Mouse (Mus musculus) hindbrain, embryonic 11.5 days (tissue): ENCODE data around the gene Fam49a. TPM values are rescaled to one million over a fixed set of nuclear protein-coding genes. Genes with fewer than 3 reads are reported as not detected.

ENCODE experiments used
- ATAC-seq: fragments of 200-750 bp; cut with Nextera tagmentation; 2 replicates; pipeline ENCODE4 v1.8.0; 2017; ENCODE audit warnings: mild to moderate bottlenecking, moderate TSS enrichment, moderate library complexity; ENCODE audit not compliant: low FRiP score
- DNase-seq: peaks from one replicate; pipeline ENCODE4 v3.0.0-alpha.2; 2015; ENCODE audit warnings: low spot score
- H3K27ac ChIP-seq: fragments of 300-500 bp; sonication (generic); 2 replicates; pipeline ENCODE4 v1.5.1; 2014; ENCODE audit warnings: mild to moderate bottlenecking, low read depth, low read length
- H3K27me3 ChIP-seq: fragments of 300-500 bp; sonication (generic); 2 replicates; pipeline ENCODE4 v1.6.1; 2014; ENCODE audit warnings: mild to moderate bottlenecking, low read length, moderate library complexity, mixed read lengths; ENCODE audit not compliant: control insufficient read depth, insufficient read depth
- H3K36me3 ChIP-seq: fragments of 300-500 bp; sonication (generic); 2 replicates; pipeline ENCODE4 v1.6.1; 2014; ENCODE audit warnings: mild to moderate bottlenecking, low read length, moderate library complexity, mixed read lengths; ENCODE audit not compliant: control insufficient read depth, insufficient read depth
- H3K4me1 ChIP-seq: fragments of 300-500 bp; sonication (generic); replicated peaks from 2 replicates; pipeline ENCODE4 v1.6.1; 2014; ENCODE audit warnings: low read length, mixed read lengths; ENCODE audit not compliant: control insufficient read depth, insufficient read depth
- H3K4me2 ChIP-seq: fragments of 300-500 bp; sonication (generic); replicated peaks from 2 replicates; pipeline ENCODE4 v1.6.1; 2014; ENCODE audit warnings: mild to moderate bottlenecking, low read depth, low read length
- H3K4me3 ChIP-seq: fragments of 300-500 bp; sonication (generic); 2 replicates; pipeline ENCODE4 v1.5.1; 2014; ENCODE audit warnings: low read depth, low read length
- H3K9ac ChIP-seq: fragments of 300-500 bp; sonication (generic); 2 replicates; pipeline ENCODE4 v1.6.1; 2014; ENCODE audit warnings: low read depth, low read length
- H3K9me3 ChIP-seq: fragments of 300-500 bp; sonication (generic); 2 replicates; pipeline ENCODE4 v1.6.1; 2016; ENCODE audit warnings: low read length; ENCODE audit not compliant: control insufficient read depth
- WGBS: fragments of 180-500 bp; shearing (Covaris S2); extraction: QIAGEN DNeasy Blood & Tissue Kit; methylation state at CpG from one replicate; pipeline ENCODE4 v1.1.7; 2014; 5-methylcytosine and 5-hydroxymethylcytosine counted together
- polyA plus RNA-seq: library from polyadenylated mRNA; unstranded; fragments of >200 nt; fragmentation: Nextera tagmentation; extraction: Ambion mirVana; gene quantifications from 2 replicates; pipeline ENCODE4 v1.2.1, GENCODE M21; 2014

Fam49a gene
- polyA plus RNA-seq, 1 experiment from 2014 or later = 24.1 TPM

DNA sequence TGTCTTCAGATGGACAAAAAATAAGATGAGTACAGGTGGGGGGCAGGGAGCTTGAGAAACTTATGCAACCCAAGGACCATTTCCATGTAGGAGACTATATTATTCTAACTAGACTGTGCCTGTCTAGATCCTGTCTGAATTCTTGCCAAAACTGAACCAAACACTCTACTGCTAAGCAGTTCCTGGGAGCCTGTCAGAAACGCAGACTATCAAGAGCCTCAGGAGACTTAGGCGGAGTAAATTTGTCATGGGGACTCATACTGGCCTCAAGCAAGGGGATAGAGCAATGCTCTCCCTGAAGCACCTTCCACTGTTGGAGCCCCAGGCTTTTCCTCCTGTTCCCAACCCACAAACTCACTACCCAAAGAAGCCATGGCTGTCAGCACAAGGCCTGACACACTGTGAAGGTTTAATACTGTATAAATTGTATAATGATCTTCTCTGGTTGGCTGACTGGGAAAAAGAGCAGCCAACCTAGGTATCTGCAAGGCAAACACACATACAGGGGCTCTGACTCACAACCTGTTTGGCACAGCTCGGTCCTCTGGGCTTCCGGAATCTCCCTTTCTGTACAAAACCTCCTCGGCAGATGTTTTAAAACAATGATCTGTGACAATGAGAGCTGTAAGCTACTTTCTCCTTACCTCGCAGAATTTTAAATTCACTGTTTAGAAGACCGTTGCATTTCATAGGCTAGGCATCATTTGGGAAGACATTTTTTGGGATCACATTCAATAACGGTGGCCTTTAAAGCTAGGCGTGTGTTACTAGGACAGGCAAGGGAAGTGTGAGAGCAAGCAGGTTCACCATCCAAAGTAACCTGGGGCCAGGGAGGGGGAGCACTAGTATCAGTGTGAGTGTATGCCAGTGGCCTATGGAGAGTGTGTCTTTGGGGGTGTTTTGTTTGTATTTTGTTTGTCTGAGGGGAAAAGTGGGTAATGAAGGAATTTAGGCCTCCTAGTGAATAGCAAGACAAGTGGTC, 669 bp upstream of the Fam49a start:
- H3K27ac ChIP-seq = no peak overlapping the region
- DNase-seq (no peak), ATAC-seq (peak; percentile 49)
- no peaks in the 10 kb centered on the region for H3K27me3 ChIP-seq
- 72% methylated on average over 9 of the region's 9 CpGs for WGBS
- H3K4me2 ChIP-seq = peak overlapping the region; percentile 66; the same call in 1 of the 2 replicates
- no peaks in the 10 kb centered on the region for H3K9me3 ChIP-seq
- H3K36me3 ChIP-seq = no peaks in the 10 kb centered on the region
- no peak overlapping the region for H3K9ac ChIP-seq
- H3K4me1 ChIP-seq = peaks cover 4% of the 10 kb centered on the region; the same call in 1 of the 2 replicates
- H3K4me3 ChIP-seq = no peak overlapping the region

DNA sequence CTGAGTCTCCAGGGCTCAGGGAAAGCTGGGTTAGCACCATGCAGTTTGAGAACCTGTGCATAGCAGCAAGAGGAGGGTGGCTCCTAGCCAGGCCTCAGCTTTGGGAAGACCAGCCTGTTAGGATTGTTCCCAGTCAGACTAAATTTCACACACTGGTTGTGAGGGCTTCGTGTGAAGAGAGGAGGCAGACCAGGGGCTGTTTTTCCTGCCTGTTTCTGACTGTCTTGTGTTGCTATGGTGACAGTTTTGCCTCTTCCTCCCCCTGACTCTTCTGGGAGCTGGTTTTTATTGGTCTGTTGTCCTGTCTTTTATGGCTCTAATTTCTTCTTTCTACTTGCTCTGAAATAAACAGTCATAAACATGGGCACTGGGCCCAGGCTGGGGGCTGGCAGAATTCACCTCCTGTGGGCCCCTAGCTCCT, 1.4 kb downstream of the Fam49a start:
- ATAC-seq (peak; percentile 22; the same call in 1 of the 2 replicates), DNase-seq (peak; percentile 30)
- no peaks in the 10 kb centered on the region for H3K27me3 ChIP-seq
- peaks cover 4% of the 10 kb centered on the region; the same call in 1 of the 2 replicates for H3K4me1 ChIP-seq
- no peak overlapping the region for H3K9ac ChIP-seq
- H3K9me3 ChIP-seq = no peaks in the 10 kb centered on the region
- no peaks in the 10 kb centered on the region for H3K36me3 ChIP-seq
- peak overlapping the region; percentile 66; the same call in 1 of the 2 replicates for H3K4me2 ChIP-seq
- WGBS = 0% methylated on average over 1 of the region's 1 CpGs
- H3K4me3 ChIP-seq = 0 out of 2 replicates have a peak overlapping the region, but pooled peaks have one; percentile 64
- H3K27ac ChIP-seq = no peak overlapping the region

DNA sequence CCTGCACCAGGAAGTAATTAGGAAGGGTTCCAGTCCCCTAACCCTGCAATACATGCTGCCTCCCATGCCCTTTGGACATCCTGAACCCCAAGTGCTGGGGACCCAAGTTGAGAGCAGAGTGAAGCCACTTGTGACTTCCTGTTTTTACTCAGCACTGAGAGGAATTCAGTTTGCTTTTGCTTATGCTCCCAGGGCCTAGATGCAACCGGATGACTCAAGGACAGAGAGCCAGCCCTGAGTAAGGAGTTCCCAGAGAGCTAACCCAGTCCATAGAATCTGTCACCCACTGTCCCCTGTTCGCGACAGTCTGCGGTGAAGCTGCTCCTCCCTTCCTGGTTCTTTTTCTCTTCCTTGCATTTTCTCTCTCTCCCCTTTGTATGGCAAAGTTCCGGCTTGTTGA, 2.2 kb downstream of the Fam49a start:
- H3K4me1 ChIP-seq = peaks cover 4% of the 10 kb centered on the region; the same call in 1 of the 2 replicates
- H3K4me2 ChIP-seq = no peak overlapping the region
- H3K4me3 ChIP-seq = no peak overlapping the region
- no peak for ATAC-seq
- H3K36me3 ChIP-seq = no peaks in the 10 kb centered on the region
- no peak overlapping the region for H3K9ac ChIP-seq
- no peaks in the 10 kb centered on the region for H3K27me3 ChIP-seq
- no peak for DNase-seq
- no peak overlapping the region for H3K27ac ChIP-seq
- 81% methylated on average over 5 of the region's 5 CpGs for WGBS
- H3K9me3 ChIP-seq = no peaks in the 10 kb centered on the region

DNA sequence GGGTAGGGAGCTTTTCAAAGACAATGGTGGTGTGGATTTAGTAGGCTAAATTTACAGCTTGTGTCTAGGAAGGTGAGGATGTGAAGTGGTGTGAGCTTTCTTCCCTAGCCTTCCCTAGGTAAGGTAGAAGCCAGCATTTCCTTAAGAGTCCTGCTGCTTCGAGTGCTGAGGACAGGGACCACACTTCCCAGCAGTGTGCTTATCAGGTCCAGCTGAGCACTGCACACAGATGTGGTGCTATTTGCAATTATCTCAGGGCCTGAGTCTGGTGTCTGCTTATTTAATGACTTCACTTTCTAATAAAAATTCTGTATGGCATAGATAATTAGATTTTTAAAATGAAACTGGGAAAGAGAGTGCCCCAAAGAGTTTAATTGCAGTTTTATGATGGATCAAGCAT, 4.6 kb downstream of the Fam49a start:
- no peak overlapping the region for H3K4me3 ChIP-seq
- 61% methylated on average over 1 of the region's 1 CpGs for WGBS
- ATAC-seq (no peak), DNase-seq (no peak)
- H3K4me2 ChIP-seq = no peak overlapping the region
- H3K9ac ChIP-seq = no peak overlapping the region
- no peaks in the 10 kb centered on the region for H3K36me3 ChIP-seq
- H3K4me1 ChIP-seq = peaks cover 4% of the 10 kb centered on the region; the same call in 1 of the 2 replicates
- H3K27me3 ChIP-seq = no peaks in the 10 kb centered on the region
- no peaks in the 10 kb centered on the region for H3K9me3 ChIP-seq
- no peak overlapping the region for H3K27ac ChIP-seq

DNA sequence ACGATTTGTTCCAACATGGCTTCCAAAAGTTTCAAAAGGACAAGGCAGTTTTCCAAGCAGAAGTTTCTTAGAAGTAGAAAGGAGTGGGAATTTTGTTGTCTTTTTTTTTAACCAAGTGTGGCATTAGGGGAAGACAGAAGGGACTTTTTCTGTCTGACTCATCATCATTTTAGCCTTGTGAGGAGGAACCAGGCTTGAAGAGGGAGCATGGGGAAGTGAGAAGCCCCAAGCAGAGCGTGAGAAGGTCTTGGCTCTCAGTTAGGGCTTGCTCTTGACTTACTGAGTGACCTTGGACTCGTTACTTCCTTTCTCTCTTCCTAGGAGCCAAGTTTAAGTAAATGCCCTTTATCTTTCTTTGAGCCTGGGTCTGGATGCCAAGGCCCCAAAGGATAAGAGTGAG, 8.6 kb downstream of the Fam49a start:
- H3K9ac ChIP-seq = no peak overlapping the region
- no peaks in the 10 kb centered on the region for H3K27me3 ChIP-seq
- 87% methylated on average over 3 of the region's 3 CpGs for WGBS
- DNase-seq = no peak
- no peak overlapping the region for H3K4me2 ChIP-seq
- H3K4me3 ChIP-seq = no peak overlapping the region
- no peaks in the 10 kb centered on the region for H3K36me3 ChIP-seq
- H3K27ac ChIP-seq = no peak overlapping the region
- H3K9me3 ChIP-seq = no peaks in the 10 kb centered on the region
- H3K4me1 ChIP-seq = no peaks in the 10 kb centered on the region
- ATAC-seq = no peak

DNA sequence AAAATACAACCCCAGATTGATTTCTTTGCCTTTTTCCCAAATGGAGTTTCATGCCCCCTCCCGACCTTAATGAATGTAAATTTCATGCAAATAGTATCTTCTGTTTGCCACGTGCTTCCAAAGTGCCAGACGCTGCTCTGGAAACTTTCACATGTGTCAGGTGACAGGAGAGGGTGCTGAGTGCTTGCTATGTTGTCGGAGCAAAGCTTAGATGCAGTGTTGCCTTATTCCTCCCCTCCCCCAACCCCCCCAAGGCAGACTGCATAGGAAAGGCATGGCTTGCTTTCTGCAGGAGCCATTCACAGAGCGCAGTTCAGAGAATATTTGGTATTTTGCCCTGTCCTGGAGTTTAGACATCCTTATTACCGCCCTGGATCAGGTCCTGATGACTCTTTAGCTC, 12.2 kb downstream of the Fam49a start:
- H3K9ac ChIP-seq = no peak overlapping the region
- no peaks in the 10 kb centered on the region for H3K9me3 ChIP-seq
- DNase-seq (no peak), ATAC-seq (no peak)
- no peaks in the 10 kb centered on the region for H3K4me1 ChIP-seq
- H3K4me2 ChIP-seq = no peak overlapping the region
- no peaks in the 10 kb centered on the region for H3K27me3 ChIP-seq
- no peaks in the 10 kb centered on the region for H3K36me3 ChIP-seq
- H3K27ac ChIP-seq = no peak overlapping the region
- H3K4me3 ChIP-seq = no peak overlapping the region
- 23% methylated on average over 6 of the region's 6 CpGs for WGBS

DNA sequence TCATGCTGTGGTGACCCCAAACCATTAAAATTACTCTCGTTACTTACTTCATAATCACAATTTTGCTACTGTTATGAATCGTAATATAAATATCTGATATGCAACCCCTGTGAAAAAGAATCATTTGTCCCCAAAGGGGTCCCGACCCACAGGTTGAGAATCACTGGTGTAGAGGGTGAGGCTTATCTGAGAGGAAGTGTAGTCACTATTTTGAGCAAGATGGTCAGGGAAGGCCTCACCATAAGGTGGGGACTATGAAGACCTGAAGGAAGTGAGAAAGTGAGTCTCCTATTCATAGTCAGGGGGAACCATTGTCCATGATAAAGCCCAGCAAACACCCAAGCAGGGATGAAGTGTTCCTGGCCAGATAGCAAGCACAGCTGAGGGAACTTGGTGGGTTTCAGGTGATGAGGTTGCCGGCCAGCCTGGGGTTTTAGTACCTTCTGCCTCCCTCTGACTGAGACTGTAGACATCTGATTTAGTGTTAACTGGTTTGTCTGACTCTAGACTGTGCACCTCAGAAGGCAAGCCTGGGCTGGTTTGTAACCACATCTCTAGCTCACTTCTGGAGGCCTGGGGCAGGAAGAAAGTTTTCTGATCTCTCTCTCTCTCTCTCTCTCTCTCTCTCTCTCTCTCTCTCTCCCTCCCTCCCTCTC, 13.3 kb downstream of the Fam49a start:
- DNase-seq (no peak), ATAC-seq (no peak)
- Histone ChIP-seq H3K36me3 (no peaks in the 10 kb centered on the region), H3K4me1 (no peaks in the 10 kb centered on the region), H3K27ac (no peak overlapping the region), H3K4me2 (no peak overlapping the region), H3K9ac (no peak overlapping the region), H3K4me3 (no peak overlapping the region), H3K9me3 (no peaks in the 10 kb centered on the region), H3K27me3 (no peaks in the 10 kb centered on the region)
- 82% methylated on average over 4 of the region's 4 CpGs for WGBS

DNA sequence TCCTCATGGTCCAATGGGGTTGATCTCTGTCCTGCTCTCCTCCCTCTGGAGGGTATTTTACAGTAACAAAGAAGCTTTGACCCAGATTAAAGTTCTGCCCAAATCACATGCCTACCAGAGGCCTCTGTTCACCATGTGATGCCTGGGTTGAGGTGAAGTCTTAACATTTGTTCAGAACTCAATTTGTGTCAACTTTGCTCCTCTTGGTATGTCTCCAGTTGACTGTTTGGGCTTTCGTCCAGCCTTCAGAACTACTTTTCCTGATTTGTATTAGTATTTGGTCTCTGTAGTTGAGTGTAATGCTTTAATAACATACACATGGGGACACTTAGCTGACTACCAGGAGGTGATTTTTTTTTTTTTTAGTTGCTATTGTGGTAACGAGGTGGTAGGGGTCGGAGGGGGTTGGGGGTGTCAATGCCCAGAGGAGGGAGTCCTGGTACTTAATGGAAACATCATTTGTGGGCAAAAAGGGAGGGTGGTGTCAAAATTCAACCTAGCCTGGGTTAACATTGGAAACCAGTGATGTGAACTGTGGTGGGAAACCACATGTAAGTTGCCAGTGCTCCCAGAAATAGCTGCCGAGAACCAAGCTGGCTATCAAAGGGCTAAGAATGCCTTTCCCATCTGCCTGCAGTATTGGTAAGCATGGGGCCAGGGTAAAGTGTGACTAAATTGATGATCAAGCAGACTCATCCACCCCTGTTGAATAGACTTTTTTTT, 16.0 kb downstream of the Fam49a start:
- Histone ChIP-seq H3K27me3 (no peaks in the 10 kb centered on the region), H3K9me3 (no peaks in the 10 kb centered on the region), H3K27ac (no peak overlapping the region), H3K36me3 (no peaks in the 10 kb centered on the region), H3K9ac (no peak overlapping the region), H3K4me2 (no peak overlapping the region), H3K4me3 (no peak overlapping the region), H3K4me1 (no peaks in the 10 kb centered on the region)
- no peak for ATAC-seq
- DNase-seq = no peak
- WGBS = 72% methylated on average over 4 of the region's 4 CpGs
